Mouse (Mus musculus) right cerebral cortex, postnatal 10 days (tissue): ENCODE measurements around the gene Tssk1.

Experiments used
- DNase-seq, 2 experiments: peaks; one replicate each; pipeline ENCODE4 v3.0.0; 2021; ENCODE audit warnings: low spot score in 2 of 2

Gene Tssk1

DNA sequence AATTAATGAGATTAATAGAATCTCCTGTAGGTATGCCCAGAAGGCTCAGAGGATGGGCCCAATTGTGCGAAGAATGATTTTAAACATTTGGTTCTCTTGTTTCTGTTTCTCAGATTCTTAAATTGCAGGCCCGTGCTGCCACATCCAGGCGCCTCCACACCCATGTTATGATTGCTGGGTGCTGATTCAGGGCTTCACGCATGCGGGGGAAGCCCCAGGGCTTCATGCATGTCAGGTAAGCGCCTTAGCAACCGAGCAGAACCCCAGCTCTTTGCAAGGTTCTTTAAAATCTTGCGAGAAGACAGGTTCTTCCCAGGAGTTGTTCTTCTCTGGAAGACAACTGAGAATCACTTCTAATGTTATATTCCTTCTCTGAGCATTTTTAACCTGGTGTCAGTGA, 49.4 kb downstream of the Tssk1 start:
- DNase-seq = peak; percentile 23 to 31

DNA sequence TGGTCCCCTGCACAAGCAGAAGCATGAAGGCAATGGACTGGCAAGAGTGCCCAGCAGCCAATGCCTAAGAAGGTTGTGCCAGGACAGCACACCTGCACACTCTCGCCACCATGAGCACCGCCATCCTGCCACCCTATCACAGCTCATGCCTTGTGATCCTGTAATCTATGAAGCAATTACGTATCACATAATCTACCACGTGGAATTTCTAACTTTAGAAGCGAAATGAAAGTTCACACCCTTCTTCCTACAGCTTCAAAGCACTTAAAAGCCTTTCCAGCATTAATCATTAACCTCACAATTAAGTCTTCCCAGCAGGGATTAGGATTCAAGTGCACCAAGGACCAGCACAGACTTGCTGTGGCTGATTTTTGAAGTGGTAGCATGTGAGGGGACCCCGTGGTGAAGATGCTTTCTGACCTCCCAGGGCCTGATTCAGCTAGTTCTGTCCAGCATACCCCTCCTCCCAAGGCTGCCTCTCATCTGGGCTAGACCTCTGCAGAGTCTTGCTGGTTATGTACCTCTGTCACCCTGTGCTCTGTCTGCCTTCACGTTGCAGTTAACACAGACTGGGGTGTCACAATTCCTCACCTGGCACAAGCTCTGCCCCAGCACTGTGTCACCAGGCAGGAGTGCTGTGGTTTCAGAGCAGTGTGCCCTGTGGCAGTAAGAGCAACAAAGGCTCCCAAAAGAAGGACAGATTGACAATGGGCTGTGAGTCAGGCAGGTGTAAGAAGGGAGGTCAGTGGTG, 51.2 kb downstream of the Tssk1 start:
- DNase-seq = peak in 1 of 2 experiments; percentile 16
